Mouse (Mus musculus): ENCODE measurements around the gene Dph2.

GRCm38 (mm10) chr4:117841566-117841965 lies 50.3 kb downstream of the Dph2 start:
- no peak for TF ChIP-seq CTCF (IDR thresholded peaks at IDR 0.05; ENCODE audit: extremely low read depth, insufficient read length, insufficient replicate concordance, low read depth, low read length)
- TF ChIP-seq POLR2A (IDR thresholded peaks at IDR 0.05; ENCODE audit: low read depth, low read length): no peak

Data from small intestine, adult 2 months (tissue).